Mouse (Mus musculus) NIH3T3 (cell line): Measurements from ENCODE around the gene Prnd.

ENCODE experiments used
- DNase-seq: peaks from one replicate; pipeline ENCODE4 v3.0.0-alpha.2; 2012; ENCODE audit warnings: low read depth

Prnd gene

GRCm38 (mm10) chr2:131950598-131951095 is at the start of gene Prnd:
Gene Prnd, plus strand, starts transcription at chr2:131950861.
- DNase-seq: no peak

- DNase-seq: no peak
Observed at GRCm38 (mm10) chr2:131902423-131902822, 48.2 kb upstream of the Prnd start.

- DNase-seq: peak; percentile 87
Observed at GRCm38 (mm10) chr2:131902867-131903266, 47.8 kb upstream of the Prnd start.

- no peak for DNase-seq
Observed at GRCm38 (mm10) chr2:131905025-131905424, 45.6 kb upstream of the Prnd start.

- no peak for DNase-seq
Observed at GRCm38 (mm10) chr2:131905776-131906175, 44.9 kb upstream of the Prnd start.

GRCm38 (mm10) chr2:131906266-131906665 is 44.4 kb upstream of the Prnd start:
- DNase-seq: no peak

DNA sequence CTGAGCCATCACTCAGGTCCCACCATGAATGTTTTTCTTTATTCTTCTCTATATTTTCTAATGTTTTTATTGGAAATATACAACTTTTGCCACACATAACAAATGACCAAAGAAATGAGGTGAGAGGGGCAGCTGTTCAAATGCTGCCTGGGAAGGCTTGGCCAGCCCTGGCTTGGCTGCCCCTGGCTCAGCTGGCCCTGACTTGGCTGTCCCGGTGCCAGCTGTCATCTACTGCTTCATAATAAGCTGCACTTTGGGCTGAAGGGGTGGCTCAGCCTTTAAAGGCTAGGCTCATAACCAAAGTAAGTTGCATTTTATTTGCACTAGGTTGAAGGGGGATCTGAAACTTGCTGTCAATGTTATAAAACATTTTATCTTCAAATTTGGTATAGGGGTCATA is 43.8 kb upstream of the Prnd start:
- DNase-seq: peak; percentile 12

GRCm38 (mm10) chr2:131907311-131907710 is 43.4 kb upstream of the Prnd start:
- DNase-seq: no peak

GRCm38 (mm10) chr2:131908351-131908861 is 42.3 kb upstream of the Prnd start:
- peak; percentile 34 for DNase-seq

DNA sequence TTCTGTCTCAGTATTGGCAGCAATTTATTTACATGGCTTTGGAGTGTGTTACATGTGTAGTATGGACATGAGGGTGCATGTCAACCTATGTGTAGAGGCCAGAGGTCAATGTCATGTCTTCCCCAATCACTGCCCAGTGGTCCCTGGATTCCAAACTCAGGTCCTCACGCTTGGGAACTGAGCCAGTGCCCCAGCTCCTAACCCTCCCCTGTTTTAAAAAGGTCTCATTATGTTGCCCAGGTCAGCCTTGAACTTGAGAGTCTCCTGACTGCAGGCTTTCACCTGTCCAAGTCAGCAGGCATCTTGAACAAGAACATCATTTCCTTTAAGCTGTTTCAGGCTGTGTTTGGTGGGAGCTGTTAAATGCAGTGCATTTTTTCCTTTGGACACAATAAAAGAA is 41.8 kb upstream of the Prnd start:
- no peak for DNase-seq

GRCm38 (mm10) chr2:131909683-131910572 is 40.7 kb upstream of the Prnd start, which contains the start of the genes Prnp and Prn:
Gene Prnp, plus strand, starts transcription at chr2:131909928.
Gene Prn, plus strand, starts transcription at chr2:131909957.
- peak; percentile 97 for DNase-seq

DNA sequence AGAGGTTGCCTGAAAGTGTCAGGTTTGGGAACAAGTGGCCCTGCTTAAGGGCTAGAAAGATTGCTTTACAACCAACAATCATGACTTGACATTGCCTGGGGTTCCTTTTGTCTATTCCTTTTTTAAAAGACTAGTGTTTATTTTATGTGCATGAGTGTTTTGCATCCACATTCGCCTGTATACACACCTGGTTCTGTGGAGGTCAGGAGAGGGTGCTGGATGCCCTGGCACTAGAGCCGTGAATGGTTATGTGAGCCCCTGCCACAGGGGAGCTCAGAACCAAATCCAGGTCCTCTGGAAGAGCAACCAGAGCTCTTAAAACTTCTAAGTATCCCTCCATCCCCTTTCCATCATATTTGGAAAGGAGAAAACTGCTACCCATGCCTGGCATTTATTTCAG is 39.8 kb upstream of the Prnd start:
- DNase-seq: no peak

DNA sequence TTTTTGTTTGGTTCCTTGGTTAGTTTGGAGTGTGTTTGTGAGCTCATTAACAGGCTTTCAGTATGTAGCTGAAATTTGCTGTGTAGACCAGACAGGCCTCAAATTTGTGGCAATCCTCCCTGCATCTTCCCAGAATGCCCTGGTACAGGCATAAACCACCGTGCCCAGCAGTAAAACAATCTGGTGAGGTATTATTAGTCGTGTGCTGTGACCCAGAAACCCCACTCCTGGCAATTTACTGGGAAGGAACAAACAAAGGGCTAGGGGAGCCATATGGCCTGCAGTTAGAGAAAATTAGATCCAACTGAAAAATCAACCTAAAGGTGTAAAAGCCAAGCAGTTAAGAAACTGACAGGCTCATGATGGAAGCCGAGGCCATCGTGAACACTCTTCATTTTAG is 39.3 kb upstream of the Prnd start:
- DNase-seq: no peak

GRCm38 (mm10) chr2:131912526-131913258 is 38.0 kb upstream of the Prnd start:
- no peak for DNase-seq

DNA sequence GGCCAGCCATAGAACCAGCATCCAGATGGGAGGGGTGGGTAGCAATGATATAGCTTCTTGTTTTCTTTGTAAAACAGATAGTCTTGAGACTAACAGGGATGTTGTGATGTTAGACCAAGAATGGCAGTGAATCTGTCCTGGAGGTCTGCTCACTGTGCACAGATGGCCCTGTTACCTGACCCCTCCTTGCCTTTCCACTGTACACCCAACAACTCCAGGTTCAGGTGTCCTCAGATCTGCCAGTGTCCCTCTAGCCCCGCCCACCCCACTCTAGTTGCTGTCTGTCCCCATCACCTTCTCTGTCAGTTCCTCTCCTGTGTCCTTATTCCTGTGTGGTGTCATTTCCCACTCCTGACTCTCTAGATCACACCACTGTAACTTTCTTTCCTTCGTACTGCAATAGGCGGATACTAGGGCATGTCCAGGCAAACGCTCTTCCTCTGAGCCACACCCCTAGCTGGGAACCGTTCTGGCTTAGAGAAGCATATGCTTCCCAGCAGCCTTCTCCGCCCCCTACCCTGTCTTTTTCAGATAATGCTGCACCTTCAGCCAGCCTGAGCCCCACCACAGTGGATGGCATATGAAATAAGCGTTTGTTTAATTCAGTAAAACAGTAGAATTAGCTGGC is 18.3 kb upstream of the Prnd start:
- no peak for DNase-seq

- no peak for DNase-seq
Observed at GRCm38 (mm10) chr2:131933013-131933412, 17.6 kb upstream of the Prnd start.

- no peak for DNase-seq
Observed at GRCm38 (mm10) chr2:131933598-131933997, 17.1 kb upstream of the Prnd start.

DNA sequence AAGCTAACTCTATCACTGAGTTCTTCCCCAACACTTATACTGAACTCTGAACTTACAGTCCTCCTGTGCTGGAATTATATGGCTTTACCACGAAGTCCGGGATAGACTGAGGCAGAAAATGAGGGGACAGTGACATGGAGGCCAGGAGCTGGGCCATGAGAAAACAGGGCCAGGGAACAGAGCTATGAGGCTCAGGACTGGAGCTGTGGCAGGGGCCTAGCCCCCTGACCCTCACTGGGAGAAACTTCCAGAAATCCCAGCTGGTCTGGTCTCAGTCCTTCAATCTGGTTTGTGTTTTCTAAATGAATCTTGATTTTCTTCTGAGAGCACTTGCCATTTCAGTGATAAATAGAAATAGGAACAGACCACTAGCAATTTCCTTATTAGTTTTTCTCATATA is 16.4 kb upstream of the Prnd start:
- DNase-seq: no peak

GRCm38 (mm10) chr2:131935390-131936105 is 15.1 kb upstream of the Prnd start:
- DNase-seq: peak; percentile 82

DNA sequence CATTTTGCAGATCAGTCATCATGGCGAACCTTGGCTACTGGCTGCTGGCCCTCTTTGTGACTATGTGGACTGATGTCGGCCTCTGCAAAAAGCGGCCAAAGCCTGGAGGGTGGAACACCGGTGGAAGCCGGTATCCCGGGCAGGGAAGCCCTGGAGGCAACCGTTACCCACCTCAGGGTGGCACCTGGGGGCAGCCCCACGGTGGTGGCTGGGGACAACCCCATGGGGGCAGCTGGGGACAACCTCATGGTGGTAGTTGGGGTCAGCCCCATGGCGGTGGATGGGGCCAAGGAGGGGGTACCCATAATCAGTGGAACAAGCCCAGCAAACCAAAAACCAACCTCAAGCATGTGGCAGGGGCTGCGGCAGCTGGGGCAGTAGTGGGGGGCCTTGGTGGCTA is 14.3 kb upstream of the Prnd start:
- no peak for DNase-seq

- peak; percentile 80 for DNase-seq
Observed at GRCm38 (mm10) chr2:131939404-131940111, 11.1 kb upstream of the Prnd start.
